Mouse (Mus musculus): ENCODE results near the gene Arl4a.

Gene Arl4a

DNA sequence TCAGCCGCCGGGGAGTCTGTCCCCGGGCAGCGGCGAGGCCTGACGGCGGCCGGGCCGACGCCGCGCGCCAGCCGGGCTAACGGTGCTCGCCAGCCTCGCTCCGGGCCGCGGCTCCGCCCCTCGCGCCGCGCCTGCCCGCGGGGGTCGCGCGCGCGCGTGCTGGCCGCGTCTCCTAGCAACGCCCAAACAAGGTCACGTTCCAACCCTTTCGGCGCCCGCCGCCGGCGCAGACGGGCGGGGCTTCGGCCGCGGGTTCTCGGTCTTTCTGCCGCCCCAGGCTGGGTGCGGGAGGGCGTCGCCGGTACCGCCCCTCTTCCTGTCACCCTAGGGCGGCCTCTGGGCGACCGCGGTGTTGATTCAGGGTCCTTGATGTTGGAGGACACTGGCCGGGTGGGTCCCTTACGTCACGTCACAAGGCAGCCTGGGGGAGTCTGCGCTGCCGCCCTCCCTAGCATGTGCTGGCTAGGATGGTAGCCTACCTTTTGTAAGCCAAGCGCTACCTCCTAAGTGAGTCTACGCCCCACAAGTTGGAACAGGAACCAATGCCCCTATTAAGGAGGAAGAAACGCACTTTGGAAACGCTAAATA lies at the start of gene Arl4a:
Arl4a (minus strand) TSS at position 150 of the 588 bp plus-strand sequence.
- DNase-seq (ENCODE audit: low read depth) = peak; percentile 85

DNA sequence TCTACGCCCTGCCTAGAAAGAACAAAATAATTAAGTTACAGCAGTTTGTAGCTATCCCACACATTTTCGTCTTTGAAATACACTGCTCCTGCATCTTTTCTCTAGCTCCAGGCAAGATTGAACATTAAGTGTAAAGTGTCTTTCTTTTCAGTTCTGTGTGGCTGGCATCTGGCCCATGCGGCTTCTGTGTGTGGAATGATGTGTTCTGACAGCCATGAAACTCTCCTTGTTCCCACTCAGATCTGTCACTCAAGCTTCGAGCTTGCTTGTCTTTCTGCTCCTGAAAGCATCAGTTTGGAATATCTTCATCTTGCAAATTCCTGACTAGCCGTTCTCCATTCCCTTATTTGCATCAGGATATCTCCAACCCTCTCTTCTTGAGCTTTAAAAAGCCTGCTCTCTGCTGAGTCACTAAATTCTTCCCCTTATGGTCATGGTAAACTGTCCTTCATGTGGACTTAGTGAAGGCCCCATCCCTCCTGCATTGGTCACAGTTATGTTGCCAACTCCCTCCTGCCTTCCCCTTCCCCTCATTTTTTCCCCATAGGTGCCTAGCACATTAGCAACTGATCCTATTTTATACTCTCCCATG lies 48.0 kb upstream of the Arl4a start:
- no peak for DNase-seq (ENCODE audit: low read depth)

DNA sequence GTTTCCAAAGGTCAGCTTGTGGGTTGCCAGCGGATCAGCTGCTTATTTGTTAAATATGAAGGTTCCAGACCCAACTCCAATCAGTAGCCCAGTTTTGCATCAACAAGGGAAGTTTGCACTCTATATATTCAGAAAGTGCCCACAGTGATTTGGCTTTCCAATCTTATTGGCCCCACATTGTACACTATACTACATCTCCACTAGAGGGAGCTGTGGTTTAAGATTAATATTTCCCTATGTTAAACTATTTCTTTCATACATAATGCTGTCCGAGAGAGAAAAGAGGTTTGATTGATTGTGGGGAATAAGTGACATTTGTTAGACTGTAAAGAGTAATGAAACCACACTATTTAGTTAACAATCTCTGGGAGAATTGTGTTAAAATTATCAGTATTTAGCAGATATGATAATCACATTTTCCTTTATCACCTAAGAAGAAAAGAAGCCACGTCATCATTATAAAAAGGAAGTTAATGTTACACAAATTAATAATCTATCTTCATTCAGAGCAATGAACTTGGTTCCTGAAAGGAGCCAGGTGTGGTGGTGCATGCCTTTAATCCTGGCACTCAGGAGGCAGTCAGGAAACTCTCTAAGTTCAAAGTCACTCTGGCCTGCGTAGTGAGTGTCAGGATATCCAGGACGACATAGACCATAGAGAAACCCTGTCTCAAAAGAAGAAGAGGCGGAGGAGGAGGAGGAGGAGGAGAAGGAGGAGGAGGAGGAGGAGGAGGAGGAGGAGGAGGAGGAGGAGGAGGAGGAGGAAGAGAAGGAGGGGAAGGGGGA lies 44.8 kb upstream of the Arl4a start:
- peak; percentile 13 for DNase-seq (ENCODE audit: low read depth)

DNA sequence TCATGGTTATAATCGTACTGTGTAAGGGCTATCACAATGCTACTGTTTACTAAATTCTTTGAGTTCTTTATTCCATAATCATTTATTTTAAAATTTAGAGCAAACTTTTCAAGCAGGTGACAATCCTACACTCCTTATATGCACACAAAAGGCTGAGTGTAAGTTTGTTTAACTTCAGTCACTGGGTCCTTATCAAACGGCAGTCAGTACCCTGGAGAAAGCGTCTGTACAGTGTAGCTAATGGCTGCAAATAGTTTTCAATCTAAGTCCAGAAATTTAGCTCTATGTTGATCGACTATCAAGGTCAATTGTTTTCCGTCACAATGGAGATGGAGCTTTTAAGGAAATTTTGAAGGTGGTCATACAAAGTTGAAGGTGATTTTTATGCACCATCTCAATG lies 44.2 kb upstream of the Arl4a start:
- no peak for DNase-seq (ENCODE audit: low read depth)

DNA sequence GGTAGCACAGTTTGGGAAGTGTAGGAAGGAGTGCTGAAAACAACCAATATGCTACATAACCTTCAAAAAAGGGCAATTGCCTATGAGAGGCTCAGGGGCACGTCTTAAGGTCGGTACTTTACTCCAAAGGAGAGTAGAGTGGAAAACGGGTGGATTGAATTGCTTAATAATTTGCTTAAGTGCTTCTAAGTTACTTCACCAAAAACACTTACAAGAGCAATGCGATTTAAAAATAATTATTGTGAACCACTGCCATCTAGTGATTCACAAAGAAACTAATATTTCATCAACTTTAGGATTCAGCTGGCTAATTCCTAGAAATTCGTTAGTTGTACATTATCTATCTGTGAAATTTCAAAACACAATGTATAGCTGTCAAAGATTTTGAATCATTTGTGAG lies 35.8 kb upstream of the Arl4a start:
- no peak for DNase-seq (ENCODE audit: low read depth)

DNA sequence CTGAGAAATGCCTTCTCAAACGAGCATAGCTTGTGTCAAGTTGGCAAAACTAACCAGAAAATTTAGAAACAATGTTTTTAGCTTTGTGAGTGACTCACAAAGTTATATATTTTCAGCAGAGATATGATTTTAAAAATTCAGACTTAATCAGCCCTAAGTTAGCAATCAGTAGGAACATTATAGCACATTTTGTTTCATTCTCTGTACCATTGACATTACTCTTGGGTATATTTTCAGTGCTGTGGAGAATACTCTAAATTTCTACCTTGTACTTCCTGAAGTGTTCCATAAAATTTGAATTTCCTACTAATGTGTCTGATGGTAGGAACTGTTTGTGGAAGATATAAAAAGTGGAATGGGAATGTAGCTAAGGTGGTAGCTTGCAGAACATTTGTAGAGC lies 9.2 kb upstream of the Arl4a start:
- DNase-seq (ENCODE audit: low read depth) = no peak

DNA sequence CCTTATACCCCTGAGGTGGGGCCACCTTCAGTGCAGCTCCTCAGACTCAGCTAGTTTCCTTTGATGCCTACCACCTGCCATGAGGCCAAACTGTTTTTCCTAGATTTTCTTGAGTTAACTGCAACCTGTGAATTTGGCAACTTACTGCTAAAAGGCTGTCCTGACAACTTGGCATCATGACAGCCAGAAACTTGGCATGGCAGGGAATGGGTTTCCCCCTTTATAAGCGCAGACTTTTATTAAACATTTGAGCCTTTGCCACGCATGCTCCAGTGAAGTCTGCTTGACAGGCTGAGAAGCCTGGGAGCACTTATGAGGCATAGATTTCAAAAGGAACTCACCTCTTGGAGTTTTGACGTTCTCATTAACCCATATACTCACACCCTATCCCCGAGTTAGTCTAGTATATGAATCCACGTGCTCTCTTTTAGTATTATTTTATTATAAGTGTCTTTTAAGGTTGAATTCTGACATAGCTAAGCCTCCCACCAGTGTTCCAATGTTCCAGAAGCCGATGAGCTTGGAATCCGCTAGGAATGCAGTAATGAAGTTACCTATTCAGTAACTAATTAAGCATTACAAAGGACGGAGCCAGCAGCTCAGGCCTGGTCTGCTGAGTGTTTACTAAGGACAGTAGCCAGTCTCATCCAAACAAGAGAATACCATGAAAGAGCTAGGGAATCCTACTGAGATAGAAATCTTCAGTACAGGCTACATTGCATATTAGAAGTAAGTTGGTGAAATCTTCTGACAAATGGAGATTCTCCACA lies 6.2 kb upstream of the Arl4a start:
- DNase-seq (ENCODE audit: low read depth) = no peak

DNA sequence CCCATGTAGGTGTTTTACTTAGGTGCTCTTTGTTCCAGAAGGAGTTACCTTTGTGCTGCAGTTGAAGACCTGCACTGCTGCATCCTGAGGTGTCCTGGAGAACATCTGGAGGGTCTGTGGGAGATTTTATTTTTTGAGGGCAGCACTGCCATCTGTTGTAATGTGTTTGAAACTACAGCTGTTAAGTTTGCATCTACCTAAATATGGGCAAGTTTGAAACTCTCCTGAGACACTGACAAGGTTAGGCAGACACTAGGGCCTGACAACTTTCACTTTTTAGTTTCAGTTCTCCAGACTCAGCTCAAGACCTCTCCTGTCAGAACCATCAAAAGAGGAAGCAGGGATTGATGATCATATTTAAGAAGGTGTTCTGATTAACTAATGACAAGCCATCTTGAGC lies 2.2 kb upstream of the Arl4a start:
- no peak for DNase-seq (ENCODE audit: low read depth)

DNA sequence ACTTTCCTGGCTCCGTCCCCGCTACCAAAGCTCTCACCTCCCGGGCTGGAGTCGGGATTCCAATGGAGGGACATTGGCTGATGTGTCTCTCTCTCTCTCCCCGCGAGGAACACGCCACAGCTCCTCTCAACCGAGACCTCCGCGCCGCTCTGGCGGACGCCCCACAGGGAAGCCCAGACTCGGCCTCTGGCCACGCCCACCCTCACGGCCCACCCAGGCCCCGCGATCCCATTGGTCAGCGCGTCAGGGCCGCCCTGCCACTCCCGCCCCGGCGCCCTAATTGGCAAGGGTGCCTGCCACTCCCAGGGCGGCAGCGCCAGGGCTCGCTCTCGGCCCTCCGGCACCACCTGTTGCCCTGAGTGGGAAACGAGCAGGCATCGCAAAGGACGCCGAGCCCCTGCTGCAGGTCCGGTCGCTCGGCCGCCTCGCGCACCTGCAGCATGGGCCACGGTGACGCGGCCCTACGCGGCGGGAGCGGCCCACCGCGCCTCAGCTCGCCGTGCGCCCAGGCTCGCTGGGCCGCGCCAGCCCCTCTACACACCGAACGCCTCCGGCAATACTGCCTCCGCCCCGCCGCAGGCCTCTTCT lies 505 bp downstream of the Arl4a start:
- DNase-seq (ENCODE audit: low read depth) = peak; percentile 88

DNA sequence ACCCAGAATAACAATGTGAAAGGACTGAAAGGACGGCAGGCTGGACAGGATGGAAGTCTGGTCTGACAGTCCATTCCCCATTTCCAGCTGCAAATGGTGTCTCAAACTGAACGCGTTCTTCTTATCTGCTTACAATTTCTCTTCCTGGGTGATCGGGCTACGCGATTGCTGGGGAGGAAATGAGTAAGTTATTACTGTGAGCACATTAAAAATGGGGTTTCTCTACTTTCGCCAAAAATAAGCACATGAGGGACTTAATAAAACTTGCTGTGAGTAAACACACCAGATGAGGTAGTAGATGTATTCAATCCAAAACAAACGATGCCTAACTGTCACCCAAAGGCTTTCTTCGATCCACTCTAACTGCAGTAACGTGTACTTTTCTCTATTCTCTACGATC lies 1.2 kb downstream of the Arl4a start:
- DNase-seq (ENCODE audit: low read depth) = no peak

DNA sequence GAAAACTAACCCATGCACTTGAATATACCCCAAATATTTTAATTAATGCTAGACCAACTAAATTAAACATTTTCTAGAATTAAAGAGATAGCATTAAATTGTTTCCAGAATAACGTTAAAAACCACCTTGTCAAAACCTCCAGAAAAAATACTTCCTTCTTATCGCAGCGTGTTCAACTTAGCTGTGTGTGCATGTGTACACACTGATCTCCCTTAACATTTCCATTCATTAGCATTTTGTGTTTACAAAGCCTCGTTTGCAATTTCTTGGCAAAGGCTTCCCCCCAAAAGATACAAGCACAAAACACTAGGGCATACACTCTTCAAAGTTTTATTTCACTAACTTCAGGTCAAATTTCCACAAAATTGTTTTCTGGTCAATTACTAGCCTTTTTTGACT lies 2.3 kb downstream of the Arl4a start:
- DNase-seq (ENCODE audit: low read depth) = no peak

DNA sequence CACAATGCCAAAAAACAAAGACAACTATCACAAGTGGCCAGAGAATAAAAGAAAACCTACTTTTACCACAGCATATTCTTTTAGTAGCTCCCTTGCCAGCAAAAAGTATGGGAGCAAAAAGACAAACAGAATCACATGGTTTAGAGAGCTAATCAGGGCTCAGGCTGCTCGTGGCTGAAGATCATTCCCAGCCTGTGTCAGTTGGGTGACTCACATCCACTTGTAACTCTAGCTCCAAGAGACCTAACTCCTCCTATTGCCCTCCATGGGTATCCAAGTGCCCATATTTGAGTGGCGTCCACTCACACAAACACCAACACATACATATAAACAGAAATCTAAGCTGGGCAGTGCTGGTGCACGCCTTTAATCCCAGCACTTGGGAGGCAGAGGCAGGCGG lies 8.6 kb downstream of the Arl4a start:
- no peak for DNase-seq (ENCODE audit: low read depth)

DNA sequence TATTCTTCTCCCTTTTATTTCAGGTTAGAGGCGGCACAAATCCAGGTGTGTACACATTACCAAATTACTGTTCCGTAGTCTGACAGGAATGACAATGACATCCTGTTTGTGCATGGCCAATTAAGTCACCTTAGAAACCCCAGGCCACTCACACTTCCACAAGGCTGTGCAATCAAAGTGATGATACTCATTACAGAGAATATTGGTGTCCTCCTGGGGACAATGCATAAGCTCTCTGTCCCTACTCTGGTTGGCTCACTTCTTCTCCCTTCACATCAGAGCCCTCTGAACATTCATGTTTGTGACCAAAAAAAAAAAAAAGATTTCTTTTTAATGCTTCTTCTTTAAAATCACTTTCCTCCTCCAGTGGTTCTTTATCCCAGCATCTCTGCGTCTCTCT lies 10.0 kb downstream of the Arl4a start:
- DNase-seq (ENCODE audit: low read depth) = no peak

DNA sequence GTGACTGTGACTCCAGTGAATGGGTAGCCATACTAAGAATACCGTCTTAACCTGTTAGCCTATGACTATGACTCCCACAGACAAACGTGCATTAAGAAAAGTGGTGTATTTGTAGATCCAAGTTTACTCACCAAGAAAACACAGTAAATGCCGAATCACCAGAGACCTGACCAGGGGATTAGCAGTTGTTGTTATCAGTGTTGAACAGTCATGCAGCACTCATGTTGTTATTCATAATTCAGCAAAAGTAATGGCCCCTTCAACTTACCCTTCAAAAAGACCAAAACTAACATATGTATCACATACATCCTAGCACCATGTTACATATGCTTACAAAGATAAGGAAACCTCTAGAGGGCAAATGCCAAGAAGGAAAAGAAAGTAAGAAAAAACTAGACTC lies 10.4 kb downstream of the Arl4a start:
- DNase-seq (ENCODE audit: low read depth) = no peak

DNA sequence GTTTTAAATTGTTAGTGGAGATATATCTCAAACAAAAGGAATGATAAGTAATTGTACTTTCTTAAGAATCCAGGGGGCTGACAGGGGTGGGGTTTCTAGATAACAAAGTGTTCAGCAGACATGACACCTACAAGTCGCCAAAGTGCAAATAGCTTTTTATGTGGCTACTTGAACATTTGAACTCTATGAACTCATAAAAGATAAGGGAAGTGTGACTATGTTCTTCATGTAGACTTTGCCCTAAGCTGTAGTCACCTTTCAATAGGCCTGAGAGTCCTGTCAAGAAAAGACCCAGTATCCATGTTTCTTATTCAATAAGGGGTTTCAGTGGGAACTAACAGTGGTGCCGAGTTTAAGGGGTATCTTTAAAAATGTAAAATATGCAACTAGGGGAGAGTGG lies 13.9 kb downstream of the Arl4a start:
- no peak for DNase-seq (ENCODE audit: low read depth)

DNA sequence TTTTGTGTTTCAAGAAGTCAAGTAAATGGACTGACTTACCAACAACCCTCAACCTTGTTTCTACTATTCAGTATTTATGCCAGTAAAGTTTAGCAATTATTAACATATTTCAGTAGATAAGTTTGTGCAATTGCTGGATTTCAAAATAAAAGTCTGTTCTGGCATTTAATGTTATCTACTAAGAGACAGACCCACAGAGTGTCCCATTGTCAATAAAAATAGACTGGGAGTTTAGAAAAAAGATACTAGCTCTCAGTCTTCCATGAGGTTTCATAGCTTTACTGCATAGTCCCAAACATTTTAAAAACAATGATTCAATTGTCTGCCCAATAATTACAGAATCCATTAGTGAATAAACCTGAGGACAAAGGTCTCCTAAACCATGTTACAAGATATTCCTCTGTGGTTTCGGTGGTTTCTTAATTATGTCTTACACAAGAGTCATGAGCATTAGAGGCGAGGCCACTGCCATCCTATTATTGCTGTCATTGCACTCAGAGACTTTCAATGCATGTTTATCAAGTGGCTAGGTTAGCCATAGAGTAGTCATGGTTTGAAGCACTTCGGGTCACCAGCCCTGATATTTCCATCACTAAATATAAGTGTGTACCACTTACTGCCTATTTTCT lies 14.7 kb downstream of the Arl4a start:
- DNase-seq (ENCODE audit: low read depth) = no peak

DNA sequence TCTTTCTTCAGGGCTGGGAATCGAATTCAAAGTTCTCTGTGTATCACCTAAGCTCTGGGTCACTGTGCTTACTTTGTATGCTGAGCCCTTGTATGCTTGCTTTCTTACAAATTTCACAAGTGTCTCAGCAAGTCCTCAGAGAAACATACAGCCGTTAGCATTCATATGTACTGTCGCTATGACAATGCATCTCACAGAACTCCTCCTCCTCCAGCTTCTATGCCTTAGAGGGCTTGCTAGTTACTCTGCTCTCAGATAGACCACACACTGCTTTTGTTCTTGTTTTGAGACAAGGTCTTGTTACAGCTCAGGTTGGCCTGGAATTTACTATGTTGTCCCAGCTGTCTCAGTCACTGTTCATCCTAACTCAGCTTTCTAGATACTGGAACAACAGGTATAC lies 15.5 kb downstream of the Arl4a start:
- no peak for DNase-seq (ENCODE audit: low read depth)

DNA sequence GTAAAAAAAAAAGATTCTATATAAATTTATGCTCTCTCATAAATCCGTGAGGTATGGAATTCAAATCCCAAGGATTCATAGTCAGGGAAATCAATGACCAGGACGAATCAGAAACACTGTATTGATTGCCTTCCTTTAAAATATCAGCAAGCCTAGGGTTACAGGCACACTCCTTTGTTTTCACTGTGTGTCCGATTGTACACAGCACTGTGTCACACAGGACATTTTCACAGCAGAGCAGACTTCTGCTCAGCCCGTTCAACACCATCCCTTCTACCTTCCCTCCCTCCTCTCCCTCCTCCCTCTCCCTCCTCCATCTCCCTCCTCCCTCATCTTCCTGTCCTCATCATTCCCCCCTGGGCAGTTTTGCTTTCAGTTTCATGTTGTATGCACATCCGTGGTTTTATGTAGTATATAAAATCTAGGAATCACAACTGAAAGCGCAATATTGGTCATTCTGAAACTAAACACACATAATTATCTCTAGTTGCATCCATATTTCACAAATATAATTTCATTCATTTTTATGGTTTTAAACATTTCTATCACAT lies 19.8 kb downstream of the Arl4a start:
- DNase-seq (ENCODE audit: low read depth) = no peak

DNA sequence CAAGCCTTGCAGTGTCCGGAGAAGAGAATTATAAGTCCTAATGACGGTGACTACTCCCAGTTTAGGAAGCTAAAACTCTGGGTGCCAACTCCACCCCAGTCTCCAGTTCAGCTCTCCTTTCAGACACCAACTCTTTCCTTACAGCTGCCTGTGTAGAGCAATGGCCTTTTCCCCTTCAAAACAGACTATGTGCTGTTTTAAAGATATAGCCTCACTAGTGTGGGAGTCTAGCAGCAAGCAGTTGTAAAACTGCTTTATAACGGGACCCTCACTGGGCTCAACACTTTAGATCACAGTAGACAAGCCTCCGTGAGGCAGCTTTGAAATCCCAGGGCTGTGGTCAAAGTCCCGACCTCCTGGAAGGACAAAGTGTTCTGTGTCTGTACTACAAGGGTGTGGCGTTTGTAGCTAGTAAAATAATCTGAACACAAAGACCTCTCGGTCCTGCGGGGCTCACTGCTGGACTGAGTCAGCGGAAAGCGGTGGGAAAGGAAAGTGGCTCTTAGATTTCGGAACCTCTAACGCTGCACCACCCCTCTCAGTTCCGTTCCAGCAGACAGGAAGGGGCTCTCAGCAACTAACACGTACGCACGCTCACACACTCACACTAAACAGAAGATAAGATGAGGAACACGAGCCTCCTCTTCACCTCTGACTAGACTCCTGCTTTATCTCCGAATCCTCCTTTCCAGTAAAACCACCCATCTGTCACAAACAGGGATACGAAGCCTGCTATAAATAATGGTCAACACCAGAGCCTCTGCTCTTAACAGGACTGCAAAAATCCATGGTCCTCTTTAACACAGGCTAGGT lies 21.0 kb downstream of the Arl4a start:
- no peak for DNase-seq (ENCODE audit: low read depth)

DNA sequence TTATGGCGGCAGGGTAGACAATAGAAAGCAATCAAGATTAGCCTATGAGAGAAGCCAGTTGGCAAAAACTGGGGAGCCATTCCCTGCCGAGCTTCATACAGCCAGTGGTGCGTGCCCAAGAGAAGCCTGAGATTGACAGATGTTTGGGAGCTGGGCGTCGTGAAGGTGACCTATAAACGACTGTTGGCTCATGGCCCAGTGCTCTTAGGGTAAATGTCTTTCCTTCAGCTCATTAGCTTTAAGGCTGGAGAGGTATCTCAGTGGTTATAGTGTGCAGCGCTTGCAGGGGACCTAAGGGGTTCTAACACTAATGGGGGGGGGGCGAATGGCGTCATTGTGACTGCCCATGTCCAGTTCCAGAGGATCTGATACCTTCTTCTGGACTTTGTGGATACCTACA lies 21.8 kb downstream of the Arl4a start:
- no peak for DNase-seq (ENCODE audit: low read depth)

DNA sequence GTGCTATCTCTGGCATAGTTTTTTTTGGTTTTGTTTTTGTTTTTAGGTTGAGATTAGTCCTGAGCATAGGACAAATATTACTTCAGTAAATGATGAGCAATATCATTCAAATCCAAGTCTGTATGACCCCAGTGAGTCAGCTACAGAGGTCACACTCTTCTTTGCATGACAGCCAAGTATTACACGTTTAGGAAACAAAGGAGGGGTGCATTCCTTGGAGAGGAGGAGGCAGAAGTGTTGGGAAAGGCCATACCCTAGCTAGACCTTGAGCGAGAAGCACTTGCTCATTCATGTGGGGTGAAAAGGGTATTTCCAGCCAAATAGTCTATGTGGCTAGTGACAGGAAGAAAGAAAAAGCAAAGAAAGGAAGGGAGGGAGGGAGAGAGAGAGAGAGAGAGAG lies 28.0 kb downstream of the Arl4a start:
- no peak for DNase-seq (ENCODE audit: low read depth)

Measured in c-Kit-positive CD71-negative TER-119-negative erythroid progenitor cells, embryonic 14.5 days (primary cell).